Mouse (Mus musculus) embryonic facial prominence, embryonic 10.5 days (tissue): ENCODE results near the gene Jmjd1c. TPM values are rescaled to one million over a fixed set of nuclear protein-coding genes. Genes with fewer than 3 reads are reported as not detected.

Experiments
- DNase-seq: peaks from one replicate; pipeline ENCODE4 v3.0.0-alpha.2; 2017; ENCODE audit warnings: low spot score
- H3K27ac ChIP-seq: fragments of 300-500 bp; sonication (generic); replicated peaks from 2 replicates; pipeline ENCODE4 v1.5.1; 2016; ENCODE audit warnings: mild to moderate bottlenecking
- H3K27me3 ChIP-seq: fragments of 300-500 bp; sonication (generic); replicated peaks from 2 replicates; pipeline ENCODE4 v1.6.1; 2016; ENCODE audit warnings: low read depth, mild to moderate bottlenecking; ENCODE audit not compliant: poor library complexity, severe bottlenecking
- H3K36me3 ChIP-seq: fragments of 300-500 bp; sonication (generic); replicated peaks from 2 replicates; pipeline ENCODE4 v1.6.1; 2016; ENCODE audit warnings: mild to moderate bottlenecking, moderate library complexity
- H3K4me1 ChIP-seq: fragments of 300-500 bp; sonication (generic); 2 replicates; pipeline ENCODE4 v1.6.1; 2016
- H3K4me3 ChIP-seq: fragments of 300-500 bp; sonication (generic); 2 replicates; pipeline ENCODE4 v1.5.1; 2016; ENCODE audit warnings: mild to moderate bottlenecking, moderate library complexity
- H3K9me3 ChIP-seq: fragments of 300-500 bp; sonication (generic); 2 replicates; pipeline ENCODE4 v1.6.1; 2016; ENCODE audit warnings: mild to moderate bottlenecking
- WGBS: fragments of 180-500 bp; shearing (Covaris S2); methylation state at CpG from one replicate; pipeline ENCODE4 v1.1.7; 2016; 5-methylcytosine and 5-hydroxymethylcytosine counted together
- polyA plus RNA-seq: library from polyadenylated mRNA; unstranded; fragments of >200 nt; fragmentation: Nextera tagmentation; extraction: Ambion mirVana; gene quantifications from 2 replicates; pipeline ENCODE4 v1.2.1, GENCODE M21; 2016

Gene Jmjd1c
- polyA plus RNA-seq, 1 experiment from 2014 or later: 33.1 TPM

DNA sequence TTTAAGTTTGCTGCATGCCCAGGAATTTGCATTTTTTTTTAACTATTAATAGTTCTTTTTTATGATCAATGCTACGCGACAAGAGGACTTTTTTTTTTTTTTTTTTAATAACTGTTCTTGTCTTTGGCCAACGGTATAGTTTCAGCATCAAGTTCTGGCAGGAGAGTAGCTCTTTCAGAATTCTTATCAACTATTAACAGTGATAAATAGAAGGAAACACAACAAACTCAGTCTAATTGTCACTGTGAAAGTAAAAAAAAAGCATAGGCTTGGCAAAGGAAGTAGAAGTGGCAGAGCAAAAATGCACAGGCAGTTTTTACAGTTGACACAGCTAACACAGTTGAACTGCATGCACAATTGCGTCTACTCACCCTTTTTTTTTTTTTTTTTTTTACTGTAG is 81.5 kb downstream of the Jmjd1c start:
- no peak overlapping the region for H3K27ac ChIP-seq

DNA sequence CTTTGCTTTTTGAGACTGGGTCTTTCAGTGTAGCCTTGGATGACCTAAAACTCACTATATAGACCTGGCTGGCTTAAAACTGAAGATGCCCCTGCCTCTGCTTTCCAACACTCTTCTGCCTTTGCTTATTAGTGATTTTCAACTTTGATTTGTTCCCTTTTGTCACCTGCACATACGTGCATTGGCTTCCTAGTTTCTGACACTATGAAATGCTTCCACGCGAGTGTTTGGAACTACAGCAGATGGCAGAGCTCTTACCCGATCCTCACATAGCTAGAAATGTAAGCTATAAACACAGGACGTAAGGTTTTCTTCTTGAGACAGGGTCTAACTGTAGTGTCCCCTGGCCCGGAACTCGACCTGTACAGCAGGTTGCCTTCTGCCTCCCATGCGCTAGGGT is 84.1 kb downstream of the Jmjd1c start:
- WGBS: 93% methylated on average over 8 of the region's 8 CpGs
- Histone ChIP-seq H3K27me3 (no peaks in the 10 kb centered on the region), H3K4me3 (no peak overlapping the region), H3K9me3 (no peaks in the 10 kb centered on the region), H3K36me3 (no peaks in the 10 kb centered on the region), H3K4me1 (peaks cover 24% of the 10 kb centered on the region), H3K27ac (no peak overlapping the region)
- no peak for DNase-seq

More for the DNA sequence above, 81.5 kb downstream of the Jmjd1c start:
- DNase-seq: no peak
- H3K27me3 ChIP-seq: no peaks in the 10 kb centered on the region
- H3K9me3 ChIP-seq: no peaks in the 10 kb centered on the region
- no peak overlapping the region for H3K4me3 ChIP-seq
- 88% methylated on average over 4 of the region's 4 CpGs for WGBS
- peaks cover 10% of the 10 kb centered on the region for H3K4me1 ChIP-seq
- no peaks in the 10 kb centered on the region for H3K36me3 ChIP-seq

DNA sequence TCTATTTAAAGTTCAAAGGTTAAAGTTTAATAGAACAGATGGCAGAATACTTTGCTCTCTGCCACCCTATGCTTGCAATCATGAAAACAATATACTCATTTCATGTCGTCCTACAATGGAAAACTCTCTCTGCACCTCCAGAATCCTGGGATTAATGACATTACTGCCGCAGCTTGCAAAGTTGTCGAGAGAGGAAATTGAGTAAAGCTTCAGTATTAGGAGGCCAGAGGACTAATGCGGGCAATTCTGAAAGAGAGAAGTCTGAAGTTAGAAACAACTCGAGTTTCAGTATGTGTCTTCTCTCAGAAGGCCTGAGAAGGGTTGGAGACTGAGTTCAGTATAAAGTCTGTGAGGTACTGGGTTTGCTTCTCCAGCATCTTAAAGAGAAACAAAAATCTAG is 84.9 kb downstream of the Jmjd1c start:
- no peak for DNase-seq
- H3K36me3 ChIP-seq: no peaks in the 10 kb centered on the region
- no peak overlapping the region for H3K4me3 ChIP-seq
- peaks cover 24% of the 10 kb centered on the region for H3K4me1 ChIP-seq
- no peak overlapping the region for H3K27ac ChIP-seq
- 60% methylated on average over 5 of the region's 5 CpGs for WGBS
- H3K9me3 ChIP-seq: no peaks in the 10 kb centered on the region
- no peaks in the 10 kb centered on the region for H3K27me3 ChIP-seq

- H3K9me3 ChIP-seq: no peaks in the 10 kb centered on the region
- H3K4me3 ChIP-seq: no peak overlapping the region
- DNase-seq: no peak
- peaks cover 33% of the 10 kb centered on the region for H3K4me1 ChIP-seq
- no peaks in the 10 kb centered on the region for H3K36me3 ChIP-seq
- 69% methylated on average over 3 of the region's 3 CpGs for WGBS
- no peaks in the 10 kb centered on the region for H3K27me3 ChIP-seq
- no peak overlapping the region for H3K27ac ChIP-seq
Observed at GRCm38 (mm10) chr10:67182651-67183050, 86.7 kb downstream of the Jmjd1c start.

DNA sequence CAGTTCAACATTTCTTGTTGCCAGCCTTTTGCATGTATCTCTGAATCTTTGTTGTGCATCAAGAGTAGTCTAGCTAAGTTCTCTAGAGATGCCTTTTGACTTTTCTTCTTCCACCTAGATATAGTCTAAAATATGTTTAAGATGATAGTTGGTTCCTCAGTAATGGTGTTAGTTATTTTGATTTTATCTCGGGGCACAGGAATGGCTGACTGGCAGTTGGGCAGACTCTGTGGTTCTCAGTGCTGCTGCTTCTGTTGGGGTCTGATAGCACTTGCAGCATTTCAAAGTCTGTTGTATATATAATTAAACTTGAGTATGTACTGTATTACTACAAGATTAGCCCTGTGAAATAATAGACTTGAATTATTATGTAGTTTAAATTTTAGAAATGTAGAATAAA is 87.2 kb downstream of the Jmjd1c start:
- H3K27ac ChIP-seq: no peak overlapping the region

GRCm38 (mm10) chr10:67184441-67185070 is 88.6 kb downstream of the Jmjd1c start:
- Histone ChIP-seq H3K27me3 (no peaks in the 10 kb centered on the region), H3K4me3 (no peak overlapping the region), H3K36me3 (no peaks in the 10 kb centered on the region), H3K4me1 (peaks cover 50% of the 10 kb centered on the region), H3K9me3 (no peaks in the 10 kb centered on the region), H3K27ac (no peak overlapping the region; the same call in 1 of the 2 replicates)
- WGBS: 58% methylated on average over 3 of the region's 3 CpGs
- DNase-seq: no peak

More for the DNA sequence above, 87.2 kb downstream of the Jmjd1c start:
- Histone ChIP-seq H3K27me3 (no peaks in the 10 kb centered on the region), H3K4me3 (no peak overlapping the region), H3K4me1 (peaks cover 38% of the 10 kb centered on the region), H3K9me3 (no peaks in the 10 kb centered on the region), H3K36me3 (no peaks in the 10 kb centered on the region)
- DNase-seq: no peak
- 76% methylated on average over 1 of the region's 1 CpGs for WGBS

DNA sequence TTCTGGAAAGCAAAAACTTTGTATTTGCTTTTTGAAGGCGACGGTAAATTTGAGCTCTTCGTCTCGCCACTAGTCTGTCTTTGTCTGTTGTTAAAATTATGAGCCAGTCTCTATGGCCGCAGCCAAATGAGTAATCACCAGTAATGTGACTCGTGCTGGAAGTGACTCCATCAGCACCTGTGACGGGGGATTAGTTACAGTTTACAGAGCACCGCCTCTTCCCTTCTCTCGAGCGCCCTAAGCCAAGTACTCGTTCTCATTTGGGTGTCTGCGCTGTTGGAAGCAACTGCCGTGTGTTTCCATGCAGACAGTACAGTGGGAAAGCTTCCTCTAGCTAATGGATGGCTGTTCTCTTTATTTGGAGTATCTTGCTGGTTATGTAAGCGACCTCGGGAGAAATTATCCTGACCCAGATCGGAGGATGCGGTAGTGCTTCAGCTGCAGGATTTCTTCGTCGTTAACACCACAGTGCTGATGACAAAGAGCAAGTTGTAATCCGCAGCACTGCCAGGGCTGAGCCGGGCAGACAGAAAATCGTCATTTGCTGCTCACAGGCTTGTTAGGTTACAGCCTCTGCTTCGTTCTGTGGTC is 89.7 kb downstream of the Jmjd1c start:
- under 1% methylated on average over 23 of the region's 23 CpGs for WGBS
- H3K4me3 ChIP-seq: peak overlapping the region; percentile 61
- peak overlapping the region; percentile 91 for H3K27ac ChIP-seq
- no peaks in the 10 kb centered on the region for H3K27me3 ChIP-seq
- peak; percentile 79 for DNase-seq
- peaks cover 10% of the 10 kb centered on the region for H3K36me3 ChIP-seq
- H3K9me3 ChIP-seq: no peaks in the 10 kb centered on the region
- peaks cover 43% of the 10 kb centered on the region for H3K4me1 ChIP-seq

DNA sequence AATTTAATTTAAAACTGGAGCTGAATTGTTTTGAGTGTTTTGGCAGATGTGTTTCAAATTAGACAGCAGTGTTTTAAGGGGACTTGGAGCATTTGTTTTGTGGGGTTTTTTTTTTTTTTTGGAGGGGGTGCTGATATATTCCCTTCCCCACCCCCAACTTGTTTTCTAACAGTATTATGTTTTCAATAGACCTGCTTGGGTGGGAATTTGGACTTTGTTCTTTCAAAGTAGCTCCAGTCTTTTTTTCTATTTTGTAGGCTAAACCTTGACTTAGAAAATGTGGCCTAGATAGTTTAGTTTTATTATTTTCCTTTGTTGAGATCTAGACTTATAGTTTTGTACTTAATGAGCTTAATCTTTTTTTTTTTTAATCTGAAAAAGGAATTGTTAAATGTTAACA is 90.6 kb downstream of the Jmjd1c start:
- DNase-seq: no peak
- Histone ChIP-seq H3K4me1 (peaks cover 40% of the 10 kb centered on the region), H3K9me3 (no peaks in the 10 kb centered on the region), H3K36me3 (peaks cover 17% of the 10 kb centered on the region), H3K27ac (peak overlapping the region; percentile 91), H3K4me3 (peak overlapping the region; percentile 61), H3K27me3 (no peaks in the 10 kb centered on the region)

- Histone ChIP-seq H3K4me3 (peak overlapping the region; percentile 61), H3K4me1 (peaks cover 40% of the 10 kb centered on the region), H3K9me3 (no peaks in the 10 kb centered on the region), H3K36me3 (peaks cover 22% of the 10 kb centered on the region), H3K27me3 (no peaks in the 10 kb centered on the region), H3K27ac (peak overlapping the region; percentile 91)
- WGBS: 2% methylated on average over 5 of the region's 5 CpGs
- peak; percentile 42 for DNase-seq
Observed at GRCm38 (mm10) chr10:67187001-67187453, 91.1 kb downstream of the Jmjd1c start.

- WGBS: 86% methylated on average over 2 of the region's 2 CpGs
Observed at GRCm38 (mm10) chr10:67187952-67188351, 92.0 kb downstream of the Jmjd1c start.

DNA sequence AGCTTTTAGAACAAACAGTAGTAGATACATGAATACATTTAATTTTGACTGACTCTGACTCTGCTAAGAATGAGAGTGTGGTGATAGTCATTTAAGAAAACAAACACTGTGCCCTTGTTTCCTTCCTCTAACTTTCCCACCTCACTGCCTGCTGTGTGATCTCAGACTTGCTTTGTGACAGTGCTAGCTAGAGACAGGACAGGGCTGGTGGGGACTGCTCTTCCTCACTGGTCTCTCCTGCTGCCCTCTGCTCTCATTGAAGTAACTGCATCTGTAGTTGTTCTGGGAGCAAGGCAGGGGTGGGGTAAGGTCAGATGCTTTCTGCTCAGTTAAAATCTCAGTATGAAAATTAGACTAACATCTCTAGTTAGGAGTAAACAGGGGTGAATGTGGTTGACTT is 93.1 kb downstream of the Jmjd1c start:
- H3K27ac ChIP-seq: peak overlapping the region; percentile 40; the same call in 1 of the 2 replicates
- DNase-seq: no peak
- H3K4me1 ChIP-seq: peaks cover 33% of the 10 kb centered on the region
- H3K9me3 ChIP-seq: peaks cover 2% of the 10 kb centered on the region; the same call in 1 of the 2 replicates
- no peaks in the 10 kb centered on the region for H3K27me3 ChIP-seq
- peaks cover 41% of the 10 kb centered on the region for H3K36me3 ChIP-seq
- H3K4me3 ChIP-seq: peak overlapping the region; percentile 22; the same call in 1 of the 2 replicates

More at GRCm38 (mm10) chr10:67187952-67188351, 92.0 kb downstream of the Jmjd1c start:
- Histone ChIP-seq H3K4me3 (peak overlapping the region; percentile 61), H3K4me1 (peaks cover 34% of the 10 kb centered on the region), H3K9me3 (peaks cover 2% of the 10 kb centered on the region; the same call in 1 of the 2 replicates), H3K27ac (no peak overlapping the region), H3K27me3 (no peaks in the 10 kb centered on the region), H3K36me3 (peaks cover 32% of the 10 kb centered on the region)
- no peak for DNase-seq

- H3K9me3 ChIP-seq: peaks cover 2% of the 10 kb centered on the region; the same call in 1 of the 2 replicates
- H3K4me1 ChIP-seq: peaks cover 27% of the 10 kb centered on the region
- H3K27me3 ChIP-seq: no peaks in the 10 kb centered on the region
- peaks cover 48% of the 10 kb centered on the region for H3K36me3 ChIP-seq
- no peak overlapping the region for H3K27ac ChIP-seq
- H3K4me3 ChIP-seq: no peak overlapping the region
- DNase-seq: no peak
- whole genome bisulfite sequencing: 93% methylated on average over 1 of the region's 1 CpGs
Observed at GRCm38 (mm10) chr10:67190261-67190660, 94.3 kb downstream of the Jmjd1c start.

- H3K4me1 ChIP-seq: peaks cover 20% of the 10 kb centered on the region
- peaks cover 48% of the 10 kb centered on the region for H3K36me3 ChIP-seq
- DNase-seq: peak; percentile 15
- H3K4me3 ChIP-seq: no peak overlapping the region
- H3K27ac ChIP-seq: no peak overlapping the region
- H3K9me3 ChIP-seq: peaks cover 2% of the 10 kb centered on the region; the same call in 1 of the 2 replicates
- H3K27me3 ChIP-seq: no peaks in the 10 kb centered on the region
- WGBS: 92% methylated on average over 3 of the region's 3 CpGs
Observed at GRCm38 (mm10) chr10:67192366-67192765, 96.4 kb downstream of the Jmjd1c start.
